Mouse (Mus musculus) layer of hippocampus, postnatal 36 days (tissue): ENCODE data around the gene Dnase1l3. TPM values are rescaled to one million over a fixed set of nuclear protein-coding genes. Genes with fewer than 3 reads are reported as not detected.

Experiments
- DNase-seq, 2 experiments: peaks; one replicate each; pipeline ENCODE4 v3.0.0; 2022
- total RNA-seq, 2 experiments: library from RNA; stranded (reverse); gene quantifications; 2 replicates each; pipeline ENCODE4 v1.2.3; 2021

Dnase1l3 gene
- total RNA-seq, 2 experiments from 2014 or later, result not detected

GRCm38 (mm10) chr14:7929029-7929428 is 65.3 kb downstream of the Dnase1l3 start:
- DNase-seq, result no peak

GRCm38 (mm10) chr14:7928362-7928761 is 66.0 kb downstream of the Dnase1l3 start:
- DNase-seq, result no peak

GRCm38 (mm10) chr14:7923635-7924034 is 70.7 kb downstream of the Dnase1l3 start:
- no peak for DNase-seq

- DNase-seq, result no peak
These were observed 72.9 kb downstream of the Dnase1l3 start for GRCm38 (mm10) chr14:7921459-7921858.

GRCm38 (mm10) chr14:7919921-7920320 is 74.5 kb downstream of the Dnase1l3 start:
- DNase-seq, result no peak

- DNase-seq, result no peak
These were observed 75.1 kb downstream of the Dnase1l3 start for GRCm38 (mm10) chr14:7919309-7919708.

- DNase-seq, result no peak
These were observed 76.0 kb downstream of the Dnase1l3 start for GRCm38 (mm10) chr14:7918150-7918991.

Other genes with a start within 250 kb of the Dnase1l3 start
- gene Gm26661, start 203.0 kb downstream of the Dnase1l3 start, total RNA-seq, result not detected
- gene Flnb, start 176.6 kb downstream of the Dnase1l3 start, total RNA-seq, result 10 to 100 TPM; 37.0 to 73.4 TPM
- gene Gm45521, start 37.3 kb downstream of the Dnase1l3 start, total RNA-seq, result not detected
- gene Abhd6, start 8.3 kb upstream of the Dnase1l3 start, total RNA-seq, result 10 to 100 TPM; 76.2 to 80.1 TPM
- 10 to 100 TPM; 26.5 to 30.9 TPM for gene Rpp14, start 85.8 kb upstream of the Dnase1l3 start, total RNA-seq
- gene Pxk, start 103.6 kb upstream of the Dnase1l3 start, total RNA-seq, result 10 to 100 TPM; 26.8 to 32.8 TPM
- 100 to 1,000 TPM; 185 to 197 TPM for gene Pdhb, start 178.5 kb upstream of the Dnase1l3 start, total RNA-seq
- 10 to 100 TPM; 76.1 to 78.8 TPM for gene Kctd6, start 219.6 kb upstream of the Dnase1l3 start, total RNA-seq